Mouse (Mus musculus): ENCODE measurements around the gene Cacul1. TPM values are rescaled to one million over a fixed set of nuclear protein-coding genes. Genes with fewer than 3 reads are reported as not detected.

The Cacul1 gene
- polyA plus RNA-seq, 1 experiment from 2014 or later, result 18.1 TPM

DNA sequence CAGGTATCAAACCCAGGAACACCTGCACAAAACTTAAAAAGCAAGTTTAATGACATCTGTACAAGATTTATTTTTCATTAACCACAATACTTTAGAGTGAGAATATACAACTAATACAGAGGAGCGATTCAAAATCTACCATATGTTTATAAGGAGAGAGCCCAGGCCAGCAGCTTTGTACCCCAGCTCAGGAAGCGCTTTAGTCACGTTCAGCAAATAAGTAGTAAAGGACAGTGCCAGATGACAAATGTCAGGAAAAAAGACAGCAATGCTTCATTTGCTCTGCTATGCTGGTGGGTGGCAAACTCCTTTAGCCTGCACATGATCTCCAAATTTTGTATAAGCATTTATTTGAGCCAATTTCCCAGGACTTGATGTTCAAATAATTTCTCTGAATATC lies 56.1 kb downstream of the Cacul1 start:
- Histone ChIP-seq H3K9me3 (replicated peaks; ENCODE audit: control insufficient read depth, low read length, poor library complexity, severe bottlenecking) (no peaks in the 10 kb centered on the region), H3K27me3 (ENCODE audit: control insufficient read depth, insufficient read depth, low read depth, low read length) (no peaks in the 10 kb centered on the region), H3K9ac (ENCODE audit: low read depth, low read length) (no peak overlapping the region), H3K4me3 (ENCODE audit: low read depth, low read length) (no peak overlapping the region), H3K4me1 (ENCODE audit: control insufficient read depth, insufficient read depth, low read length) (no peaks in the 10 kb centered on the region), H3K4me2 (ENCODE audit: low read length) (no peak overlapping the region), H3K27ac (ENCODE audit: low read length) (no peak overlapping the region), H3K36me3 (ENCODE audit: control insufficient read depth, insufficient read depth, low read length) (no peaks in the 10 kb centered on the region; the same call in 1 of the 2 replicates)
- ATAC-seq, result no peak
- 92% methylated on average over 3 of the region's 3 CpGs for WGBS

GRCm38 (mm10) chr19:60520131-60520530 lies 60.7 kb downstream of the Cacul1 start:
- Histone ChIP-seq H3K4me2 (ENCODE audit: low read length) (no peak overlapping the region), H3K9ac (ENCODE audit: low read depth, low read length) (no peak overlapping the region), H3K4me3 (ENCODE audit: low read depth, low read length) (no peak overlapping the region), H3K36me3 (ENCODE audit: control insufficient read depth, insufficient read depth, low read length) (no peaks in the 10 kb centered on the region), H3K27ac (ENCODE audit: low read length) (no peak overlapping the region), H3K4me1 (ENCODE audit: control insufficient read depth, insufficient read depth, low read length) (no peaks in the 10 kb centered on the region), H3K9me3 (replicated peaks; ENCODE audit: control insufficient read depth, low read length, poor library complexity, severe bottlenecking) (no peaks in the 10 kb centered on the region), H3K27me3 (ENCODE audit: control insufficient read depth, insufficient read depth, low read depth, low read length) (no peaks in the 10 kb centered on the region)
- WGBS, result 97% methylated on average over 3 of the region's 3 CpGs
- ATAC-seq, result no peak

DNA sequence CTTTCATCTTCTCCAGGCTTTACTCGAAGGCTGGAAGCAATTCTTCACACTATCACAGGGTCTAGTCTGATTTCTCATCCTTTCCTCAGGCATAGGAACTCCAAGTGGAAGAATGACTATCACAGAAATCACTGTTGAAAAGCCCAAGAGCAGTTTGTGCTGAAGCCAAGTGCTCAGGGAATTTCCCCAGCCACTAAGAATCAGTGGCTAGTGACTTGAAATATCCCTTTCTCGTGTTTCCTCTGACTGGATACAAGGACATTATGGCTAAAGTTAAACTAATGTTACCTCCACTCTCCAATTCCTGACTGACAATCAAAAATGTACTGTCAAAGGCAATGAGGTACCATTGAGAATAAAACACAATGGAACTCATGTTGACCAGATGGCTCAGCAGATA lies 65.8 kb downstream of the Cacul1 start:
- H3K4me1 ChIP-seq (ENCODE audit: control insufficient read depth, insufficient read depth, low read length), result no peaks in the 10 kb centered on the region
- H3K27ac ChIP-seq (ENCODE audit: low read length), result no peak overlapping the region
- H3K4me3 ChIP-seq (ENCODE audit: low read depth, low read length), result no peak overlapping the region
- H3K9me3 ChIP-seq (replicated peaks; ENCODE audit: control insufficient read depth, low read length, poor library complexity, severe bottlenecking), result no peaks in the 10 kb centered on the region
- H3K27me3 ChIP-seq (ENCODE audit: control insufficient read depth, insufficient read depth, low read depth, low read length), result no peaks in the 10 kb centered on the region
- no peak overlapping the region for H3K9ac ChIP-seq (ENCODE audit: low read depth, low read length)
- H3K4me2 ChIP-seq (ENCODE audit: low read length), result no peak overlapping the region
- ATAC-seq, result no peak
- H3K36me3 ChIP-seq (ENCODE audit: control insufficient read depth, insufficient read depth, low read length), result no peaks in the 10 kb centered on the region
- WGBS, result 74% methylated on average over 2 of the region's 2 CpGs

- Histone ChIP-seq H3K36me3 (ENCODE audit: control insufficient read depth, insufficient read depth, low read length) (no peaks in the 10 kb centered on the region), H3K27ac (ENCODE audit: low read length) (no peak overlapping the region), H3K27me3 (ENCODE audit: control insufficient read depth, insufficient read depth, low read depth, low read length) (no peaks in the 10 kb centered on the region), H3K9me3 (replicated peaks; ENCODE audit: control insufficient read depth, low read length, poor library complexity, severe bottlenecking) (no peaks in the 10 kb centered on the region), H3K4me3 (ENCODE audit: low read depth, low read length) (no peak overlapping the region), H3K4me1 (ENCODE audit: control insufficient read depth, insufficient read depth, low read length) (no peaks in the 10 kb centered on the region), H3K9ac (ENCODE audit: low read depth, low read length) (no peak overlapping the region), H3K4me2 (ENCODE audit: low read length) (no peak overlapping the region)
- 45% methylated on average over 3 of the region's 3 CpGs for WGBS
- no peak for ATAC-seq
Observed at GRCm38 (mm10) chr19:60513431-60513830, 67.4 kb downstream of the Cacul1 start.

DNA sequence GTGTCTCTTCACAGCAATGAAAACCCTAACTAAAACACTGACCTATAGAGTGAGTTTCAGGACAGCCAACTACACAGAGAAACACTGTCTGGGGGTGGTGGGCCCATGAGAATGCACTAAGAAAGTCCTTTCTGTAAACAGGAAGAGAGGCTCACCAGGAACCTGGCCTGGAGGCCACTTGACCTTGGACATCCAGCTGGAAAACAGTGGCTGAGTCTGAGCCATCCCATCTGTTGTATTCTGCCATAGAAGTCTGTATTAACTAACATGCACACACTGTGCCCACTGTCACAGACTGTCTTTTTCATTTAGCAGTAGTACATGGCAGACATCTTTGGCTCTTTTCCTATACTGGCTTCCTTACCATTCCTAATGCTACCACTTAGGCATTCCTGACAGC lies 80.6 kb downstream of the Cacul1 start:
- H3K36me3 ChIP-seq (ENCODE audit: control insufficient read depth, insufficient read depth, low read length), result no peaks in the 10 kb centered on the region
- H3K4me3 ChIP-seq (ENCODE audit: low read depth, low read length), result no peak overlapping the region
- H3K4me1 ChIP-seq (ENCODE audit: control insufficient read depth, insufficient read depth, low read length), result no peaks in the 10 kb centered on the region
- ATAC-seq, result no peak
- H3K9ac ChIP-seq (ENCODE audit: low read depth, low read length), result no peak overlapping the region
- no peaks in the 10 kb centered on the region for H3K27me3 ChIP-seq (ENCODE audit: control insufficient read depth, insufficient read depth, low read depth, low read length)
- no peak overlapping the region for H3K27ac ChIP-seq (ENCODE audit: low read length)
- H3K9me3 ChIP-seq (replicated peaks; ENCODE audit: control insufficient read depth, low read length, poor library complexity, severe bottlenecking), result no peaks in the 10 kb centered on the region
- no peak overlapping the region for H3K4me2 ChIP-seq (ENCODE audit: low read length)

GRCm38 (mm10) chr19:60497171-60497570 lies 83.7 kb downstream of the Cacul1 start:
- Histone ChIP-seq H3K4me3 (ENCODE audit: low read depth, low read length) (no peak overlapping the region), H3K9ac (ENCODE audit: low read depth, low read length) (no peak overlapping the region), H3K9me3 (replicated peaks; ENCODE audit: control insufficient read depth, low read length, poor library complexity, severe bottlenecking) (no peaks in the 10 kb centered on the region), H3K27ac (ENCODE audit: low read length) (no peak overlapping the region), H3K4me1 (ENCODE audit: control insufficient read depth, insufficient read depth, low read length) (peaks cover 7% of the 10 kb centered on the region; the same call in 1 of the 2 replicates), H3K4me2 (ENCODE audit: low read length) (no peak overlapping the region), H3K36me3 (ENCODE audit: control insufficient read depth, insufficient read depth, low read length) (no peaks in the 10 kb centered on the region), H3K27me3 (ENCODE audit: control insufficient read depth, insufficient read depth, low read depth, low read length) (no peaks in the 10 kb centered on the region)
- WGBS, result 70% methylated on average over 4 of the region's 4 CpGs
- no peak for ATAC-seq

GRCm38 (mm10) chr19:60495772-60496171 lies 85.1 kb downstream of the Cacul1 start:
- peaks cover 7% of the 10 kb centered on the region; the same call in 1 of the 2 replicates for H3K4me1 ChIP-seq (ENCODE audit: control insufficient read depth, insufficient read depth, low read length)
- H3K4me3 ChIP-seq (ENCODE audit: low read depth, low read length), result no peak overlapping the region
- WGBS, result 60% methylated on average over 3 of the region's 3 CpGs
- no peaks in the 10 kb centered on the region for H3K9me3 ChIP-seq (replicated peaks; ENCODE audit: control insufficient read depth, low read length, poor library complexity, severe bottlenecking)
- ATAC-seq, result no peak
- H3K4me2 ChIP-seq (ENCODE audit: low read length), result no peak overlapping the region
- H3K9ac ChIP-seq (ENCODE audit: low read depth, low read length), result no peak overlapping the region
- no peaks in the 10 kb centered on the region for H3K27me3 ChIP-seq (ENCODE audit: control insufficient read depth, insufficient read depth, low read depth, low read length)
- H3K36me3 ChIP-seq (ENCODE audit: control insufficient read depth, insufficient read depth, low read length), result no peaks in the 10 kb centered on the region
- no peak overlapping the region for H3K27ac ChIP-seq (ENCODE audit: low read length)

- no peak overlapping the region for H3K4me3 ChIP-seq (ENCODE audit: low read depth, low read length)
- H3K27me3 ChIP-seq (ENCODE audit: control insufficient read depth, insufficient read depth, low read depth, low read length), result peaks cover 3% of the 10 kb centered on the region; the same call in 1 of the 2 replicates
- H3K9ac ChIP-seq (ENCODE audit: low read depth, low read length), result no peak overlapping the region
- 85% methylated on average over 1 of the region's 1 CpGs for WGBS
- H3K4me2 ChIP-seq (ENCODE audit: low read length), result no peak overlapping the region
- H3K4me1 ChIP-seq (ENCODE audit: control insufficient read depth, insufficient read depth, low read length), result peaks cover 7% of the 10 kb centered on the region; the same call in 1 of the 2 replicates
- ATAC-seq, result no peak
- H3K9me3 ChIP-seq (replicated peaks; ENCODE audit: control insufficient read depth, low read length, poor library complexity, severe bottlenecking), result no peaks in the 10 kb centered on the region
- H3K27ac ChIP-seq (ENCODE audit: low read length), result no peak overlapping the region
- no peaks in the 10 kb centered on the region for H3K36me3 ChIP-seq (ENCODE audit: control insufficient read depth, insufficient read depth, low read length)
Observed at GRCm38 (mm10) chr19:60489566-60489965, 91.3 kb downstream of the Cacul1 start.

GRCm38 (mm10) chr19:60485261-60485660 lies 95.6 kb downstream of the Cacul1 start:
- H3K4me1 ChIP-seq (ENCODE audit: control insufficient read depth, insufficient read depth, low read length), result no peaks in the 10 kb centered on the region
- no peak overlapping the region for H3K4me2 ChIP-seq (ENCODE audit: low read length)
- no peak for ATAC-seq
- H3K27me3 ChIP-seq (ENCODE audit: control insufficient read depth, insufficient read depth, low read depth, low read length), result peaks cover 3% of the 10 kb centered on the region; the same call in 1 of the 2 replicates
- H3K36me3 ChIP-seq (ENCODE audit: control insufficient read depth, insufficient read depth, low read length), result no peaks in the 10 kb centered on the region
- H3K9me3 ChIP-seq (replicated peaks; ENCODE audit: control insufficient read depth, low read length, poor library complexity, severe bottlenecking), result no peaks in the 10 kb centered on the region
- H3K4me3 ChIP-seq (ENCODE audit: low read depth, low read length), result no peak overlapping the region
- no peak overlapping the region for H3K27ac ChIP-seq (ENCODE audit: low read length)
- H3K9ac ChIP-seq (ENCODE audit: low read depth, low read length), result no peak overlapping the region

- Histone ChIP-seq H3K4me1 (ENCODE audit: control insufficient read depth, insufficient read depth, low read length) (no peaks in the 10 kb centered on the region), H3K27ac (ENCODE audit: low read length) (no peak overlapping the region), H3K4me2 (ENCODE audit: low read length) (no peak overlapping the region), H3K9ac (ENCODE audit: low read depth, low read length) (no peak overlapping the region), H3K36me3 (ENCODE audit: control insufficient read depth, insufficient read depth, low read length) (no peaks in the 10 kb centered on the region), H3K4me3 (ENCODE audit: low read depth, low read length) (no peak overlapping the region), H3K9me3 (replicated peaks; ENCODE audit: control insufficient read depth, low read length, poor library complexity, severe bottlenecking) (no peaks in the 10 kb centered on the region), H3K27me3 (ENCODE audit: control insufficient read depth, insufficient read depth, low read depth, low read length) (no peaks in the 10 kb centered on the region)
- 35% methylated on average over 1 of the region's 1 CpGs for WGBS
- no peak for ATAC-seq
Observed at GRCm38 (mm10) chr19:60478859-60479258, 102.0 kb downstream of the Cacul1 start.
